Mouse (Mus musculus): ENCODE results near the gene Anp32b. TPM values are rescaled to one million over a fixed set of nuclear protein-coding genes. Genes with fewer than 3 reads are reported as not detected.

Anp32b gene
- polyA plus RNA-seq, 1 experiment from 2014 or later: 414 TPM

GRCm38 (mm10) chr4:46458411-46458810 lies 7.7 kb downstream of the Anp32b start:
- Histone ChIP-seq H3K27ac (replicated peaks) (no peak overlapping the region), H3K4me3 (no peak overlapping the region), H3K9me3 (replicated peaks) (no peaks in the 10 kb centered on the region), H3K4me1 (peaks cover 31% of the 10 kb centered on the region), H3K27me3 (ENCODE audit: low read depth, poor library complexity, severe bottlenecking) (no peaks in the 10 kb centered on the region), H3K36me3 (peaks cover 70% of the 10 kb centered on the region)
- WGBS: 94% methylated on average over 2 of the region's 2 CpGs
- no peak for DNase-seq (ENCODE audit: low spot score)

- no peaks in the 10 kb centered on the region for H3K9me3 ChIP-seq (replicated peaks)
- no peak overlapping the region for H3K27ac ChIP-seq (replicated peaks)
- no peak overlapping the region for H3K4me3 ChIP-seq
- WGBS: 89% methylated on average over 7 of the region's 7 CpGs
- no peaks in the 10 kb centered on the region for H3K4me1 ChIP-seq
- DNase-seq (ENCODE audit: low spot score): peak; percentile 35
- no peaks in the 10 kb centered on the region for H3K27me3 ChIP-seq (ENCODE audit: low read depth, poor library complexity, severe bottlenecking)
- H3K36me3 ChIP-seq: peaks cover 97% of the 10 kb centered on the region
Measured at GRCm38 (mm10) chr4:46463130-46463830, 12.6 kb downstream of the Anp32b start.

GRCm38 (mm10) chr4:46465740-46466139 lies 15.0 kb downstream of the Anp32b start:
- H3K27me3 ChIP-seq (ENCODE audit: low read depth, poor library complexity, severe bottlenecking): no peaks in the 10 kb centered on the region
- H3K36me3 ChIP-seq: peaks cover 100% of the 10 kb centered on the region
- no peaks in the 10 kb centered on the region for H3K4me1 ChIP-seq
- no peaks in the 10 kb centered on the region for H3K9me3 ChIP-seq (replicated peaks)
- WGBS: 92% methylated on average over 3 of the region's 3 CpGs
- DNase-seq (ENCODE audit: low spot score): no peak
- no peak overlapping the region for H3K4me3 ChIP-seq
- H3K27ac ChIP-seq (replicated peaks): no peak overlapping the region

- Histone ChIP-seq H3K4me3 (no peak overlapping the region), H3K9me3 (replicated peaks) (no peaks in the 10 kb centered on the region), H3K27ac (replicated peaks) (no peak overlapping the region), H3K27me3 (ENCODE audit: low read depth, poor library complexity, severe bottlenecking) (no peaks in the 10 kb centered on the region), H3K4me1 (no peaks in the 10 kb centered on the region), H3K36me3 (peaks cover 92% of the 10 kb centered on the region)
- 90% methylated on average over 5 of the region's 5 CpGs for WGBS
- no peak for DNase-seq (ENCODE audit: low spot score)
Measured at GRCm38 (mm10) chr4:46475101-46475500, 24.4 kb downstream of the Anp32b start.

GRCm38 (mm10) chr4:46479081-46479480 lies 28.4 kb downstream of the Anp32b start:
- peaks cover 53% of the 10 kb centered on the region for H3K36me3 ChIP-seq
- H3K27me3 ChIP-seq (ENCODE audit: low read depth, poor library complexity, severe bottlenecking): no peaks in the 10 kb centered on the region
- DNase-seq (ENCODE audit: low spot score): no peak
- no peak overlapping the region for H3K4me3 ChIP-seq
- H3K4me1 ChIP-seq: no peaks in the 10 kb centered on the region
- H3K27ac ChIP-seq (replicated peaks): no peak overlapping the region
- WGBS: 95% methylated on average over 2 of the region's 2 CpGs
- no peaks in the 10 kb centered on the region for H3K9me3 ChIP-seq (replicated peaks)

- H3K36me3 ChIP-seq: no peaks in the 10 kb centered on the region
- H3K4me1 ChIP-seq: peaks cover 11% of the 10 kb centered on the region
- WGBS: 62% methylated on average over 14 of the region's 14 CpGs
- H3K9me3 ChIP-seq (replicated peaks): no peaks in the 10 kb centered on the region
- no peak overlapping the region for H3K27ac ChIP-seq (replicated peaks)
- no peaks in the 10 kb centered on the region for H3K27me3 ChIP-seq (ENCODE audit: low read depth, poor library complexity, severe bottlenecking)
- no peak for DNase-seq (ENCODE audit: low spot score)
- no peak overlapping the region for H3K4me3 ChIP-seq
Measured at GRCm38 (mm10) chr4:46485696-46486417, 35.2 kb downstream of the Anp32b start.

- peaks cover 11% of the 10 kb centered on the region for H3K4me1 ChIP-seq
- DNase-seq (ENCODE audit: low spot score): no peak
- no peaks in the 10 kb centered on the region for H3K9me3 ChIP-seq (replicated peaks)
- 93% methylated on average over 5 of the region's 5 CpGs for WGBS
- H3K27ac ChIP-seq (replicated peaks): no peak overlapping the region
- H3K4me3 ChIP-seq: no peak overlapping the region
- H3K36me3 ChIP-seq: peaks cover 8% of the 10 kb centered on the region
- no peaks in the 10 kb centered on the region for H3K27me3 ChIP-seq (ENCODE audit: low read depth, poor library complexity, severe bottlenecking)
Measured at GRCm38 (mm10) chr4:46487348-46487747, 36.6 kb downstream of the Anp32b start.

GRCm38 (mm10) chr4:46489028-46489925 lies 38.6 kb downstream of the Anp32b start, which contains the start of gene Nans:
TSS of gene Nans (plus strand) at chr4:46489248.
- Histone ChIP-seq H3K4me3 (peak within 1 kb of the TSS; percentile 79), H3K27ac (replicated peaks) (peak within 1 kb of the TSS; percentile 88), H3K9me3 (replicated peaks) (no peaks in the 10 kb centered on the region), H3K36me3 (peaks cover 28% of the 10 kb centered on the region), H3K4me1 (peaks cover 11% of the 10 kb centered on the region), H3K27me3 (ENCODE audit: low read depth, poor library complexity, severe bottlenecking) (no peaks in the 10 kb centered on the region)
- DNase-seq (ENCODE audit: low spot score): peak; percentile 95
- WGBS: under 1% methylated on average over 58 of the region's 58 CpGs

GRCm38 (mm10) chr4:46493071-46493470 lies 42.4 kb downstream of the Anp32b start:
- no peak overlapping the region for H3K27ac ChIP-seq (replicated peaks)
- no peak for DNase-seq (ENCODE audit: low spot score)
- H3K27me3 ChIP-seq (ENCODE audit: low read depth, poor library complexity, severe bottlenecking): no peaks in the 10 kb centered on the region
- H3K9me3 ChIP-seq (replicated peaks): no peaks in the 10 kb centered on the region
- peaks cover 55% of the 10 kb centered on the region for H3K36me3 ChIP-seq
- H3K4me3 ChIP-seq: no peak overlapping the region
- 95% methylated on average over 6 of the region's 6 CpGs for WGBS
- H3K4me1 ChIP-seq: peaks cover 11% of the 10 kb centered on the region

- whole genome bisulfite sequencing: 92% methylated on average over 12 of the region's 12 CpGs
Measured at GRCm38 (mm10) chr4:46495543-46495942, 44.8 kb downstream of the Anp32b start.

GRCm38 (mm10) chr4:46497286-46497892 lies 46.7 kb downstream of the Anp32b start:
- Histone ChIP-seq H3K27ac (replicated peaks) (no peak overlapping the region), H3K4me3 (no peak overlapping the region), H3K27me3 (ENCODE audit: low read depth, poor library complexity, severe bottlenecking) (peaks cover 13% of the 10 kb centered on the region; the same call in 1 of the 2 replicates), H3K36me3 (peaks cover 80% of the 10 kb centered on the region), H3K9me3 (replicated peaks) (no peaks in the 10 kb centered on the region), H3K4me1 (peaks cover 7% of the 10 kb centered on the region)
- peak; percentile 65 for DNase-seq (ENCODE audit: low spot score)
- 46% methylated on average over 4 of the region's 4 CpGs for WGBS

More at GRCm38 (mm10) chr4:46495543-46495942, 44.8 kb downstream of the Anp32b start:
- no peak overlapping the region for H3K4me3 ChIP-seq
- peaks cover 2% of the 10 kb centered on the region; the same call in 1 of the 2 replicates for H3K27me3 ChIP-seq (ENCODE audit: low read depth, poor library complexity, severe bottlenecking)
- H3K9me3 ChIP-seq (replicated peaks): no peaks in the 10 kb centered on the region
- H3K36me3 ChIP-seq: peaks cover 70% of the 10 kb centered on the region
- H3K27ac ChIP-seq (replicated peaks): no peak overlapping the region
- H3K4me1 ChIP-seq: peaks cover 7% of the 10 kb centered on the region
- DNase-seq (ENCODE audit: low spot score): no peak

GRCm38 (mm10) chr4:46498511-46498910 lies 47.8 kb downstream of the Anp32b start:
- H3K27ac ChIP-seq (replicated peaks): no peak overlapping the region
- DNase-seq (ENCODE audit: low spot score): peak; percentile 24
- H3K4me3 ChIP-seq: no peak overlapping the region
- peaks cover 80% of the 10 kb centered on the region for H3K36me3 ChIP-seq
- H3K9me3 ChIP-seq (replicated peaks): no peaks in the 10 kb centered on the region
- H3K27me3 ChIP-seq (ENCODE audit: low read depth, poor library complexity, severe bottlenecking): peaks cover 14% of the 10 kb centered on the region; the same call in 1 of the 2 replicates
- whole genome bisulfite sequencing: 58% methylated on average over 3 of the region's 3 CpGs
- H3K4me1 ChIP-seq: peaks cover 12% of the 10 kb centered on the region

Data from midbrain, embryonic 10.5 days (tissue).